Mouse (Mus musculus): ENCODE data around the gene Gmds.

GRCm38 (mm10) chr13:32252276-32252675 lies 86.3 kb downstream of the Gmds start:
- TF ChIP-seq POLR2A (IDR thresholded peaks at IDR 0.05; ENCODE audit: control insufficient read depth, extremely low read depth, insufficient read depth, low read length, poor library complexity) (no peak), CTCF (IDR thresholded peaks at IDR 0.05; ENCODE audit: borderline replicate concordance, control insufficient read depth, extremely low read depth, insufficient read depth, low read length, poor library complexity) (no peak)

Measured in thymus, adult 2 months (tissue).